Mouse (Mus musculus): ENCODE measurements around the gene Fgfr2.

Gene Fgfr2

GRCm38 (mm10) chr7:133123244-133123998 lies at the start of gene Fgfr2:
Gene Fgfr2, minus strand, starts transcription at chr7:133123350.
- DNase-seq (ENCODE audit: low read depth, low spot score): no peak

DNA sequence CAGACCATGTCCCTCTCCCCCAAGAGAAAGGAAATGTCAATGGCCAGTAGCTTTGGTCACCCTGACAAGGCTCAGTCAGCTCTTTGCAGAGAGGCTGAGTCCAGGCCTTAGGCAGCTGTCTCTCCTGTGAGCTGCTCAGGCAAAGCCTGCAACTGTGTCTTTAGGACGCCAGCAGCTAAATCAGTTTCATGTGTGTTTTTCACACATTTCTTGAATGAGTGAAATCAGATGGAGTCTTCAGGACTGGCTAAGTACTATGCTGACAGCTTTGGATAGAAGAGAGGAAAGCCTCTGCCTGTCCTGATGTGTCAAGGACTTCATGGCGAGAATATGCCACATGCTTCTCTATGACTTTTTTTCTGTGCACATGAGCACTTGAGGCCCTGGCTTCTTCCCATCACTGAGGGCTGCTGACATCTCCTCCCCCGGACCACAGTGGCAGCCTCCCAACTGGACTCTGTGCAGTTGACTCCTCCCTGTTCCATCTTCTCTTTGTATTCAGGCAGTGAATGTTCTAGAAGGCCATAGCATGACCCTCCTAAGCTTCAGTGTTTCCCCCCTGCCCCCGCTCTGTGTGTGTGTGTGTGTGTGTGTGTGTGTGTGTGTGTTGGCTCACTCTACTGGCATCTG lies 48.4 kb upstream of the Fgfr2 start:
- no peak for DNase-seq (ENCODE audit: low read depth, low spot score)

DNA sequence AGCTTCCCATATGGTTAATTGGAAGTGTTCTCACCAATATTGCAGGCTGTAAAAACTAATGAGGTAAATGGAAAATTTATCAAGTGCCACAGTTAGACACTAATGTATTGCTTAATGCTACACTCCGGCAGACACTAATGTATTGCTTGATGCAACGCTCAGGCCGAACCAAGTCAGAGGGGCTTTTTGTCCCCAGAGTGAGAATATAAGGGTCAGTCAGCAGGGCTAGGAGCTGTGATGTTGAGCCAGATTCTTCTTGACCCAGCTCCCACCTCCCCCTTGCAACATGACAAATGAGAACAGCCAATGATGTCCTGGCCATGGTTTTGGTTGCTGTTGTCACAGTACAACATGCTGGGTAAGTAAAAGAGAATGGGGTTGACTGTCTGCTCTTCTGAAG lies 45.8 kb upstream of the Fgfr2 start:
- no peak for DNase-seq (ENCODE audit: low read depth, low spot score)

DNA sequence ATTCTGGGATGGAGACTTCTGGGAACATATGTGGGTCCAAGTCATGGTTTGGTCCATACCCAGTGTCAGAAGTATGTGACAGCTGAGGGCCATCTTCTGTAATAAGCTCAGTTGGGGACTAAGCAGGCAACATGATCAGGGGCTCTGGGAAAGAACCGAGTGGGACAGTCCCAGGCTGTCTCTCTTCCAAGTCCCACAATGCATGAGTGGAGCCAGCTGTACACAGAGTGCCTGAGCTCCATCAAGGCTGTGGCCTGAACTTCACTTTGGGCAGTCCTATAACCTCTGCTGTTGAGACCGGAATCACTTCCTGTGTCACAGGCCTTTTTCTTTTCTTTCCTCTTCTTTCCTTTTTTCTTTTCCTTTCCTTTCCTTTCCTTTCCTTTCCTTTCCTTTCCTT lies 44.8 kb upstream of the Fgfr2 start:
- DNase-seq (ENCODE audit: low read depth, low spot score): no peak

GRCm38 (mm10) chr7:133164770-133165169 lies 41.6 kb upstream of the Fgfr2 start:
- DNase-seq (ENCODE audit: low read depth, low spot score): no peak

GRCm38 (mm10) chr7:133163011-133163410 lies 39.9 kb upstream of the Fgfr2 start:
- no peak for DNase-seq (ENCODE audit: low read depth, low spot score)

GRCm38 (mm10) chr7:133162131-133162530 lies 39.0 kb upstream of the Fgfr2 start:
- no peak for DNase-seq (ENCODE audit: low read depth, low spot score)

DNA sequence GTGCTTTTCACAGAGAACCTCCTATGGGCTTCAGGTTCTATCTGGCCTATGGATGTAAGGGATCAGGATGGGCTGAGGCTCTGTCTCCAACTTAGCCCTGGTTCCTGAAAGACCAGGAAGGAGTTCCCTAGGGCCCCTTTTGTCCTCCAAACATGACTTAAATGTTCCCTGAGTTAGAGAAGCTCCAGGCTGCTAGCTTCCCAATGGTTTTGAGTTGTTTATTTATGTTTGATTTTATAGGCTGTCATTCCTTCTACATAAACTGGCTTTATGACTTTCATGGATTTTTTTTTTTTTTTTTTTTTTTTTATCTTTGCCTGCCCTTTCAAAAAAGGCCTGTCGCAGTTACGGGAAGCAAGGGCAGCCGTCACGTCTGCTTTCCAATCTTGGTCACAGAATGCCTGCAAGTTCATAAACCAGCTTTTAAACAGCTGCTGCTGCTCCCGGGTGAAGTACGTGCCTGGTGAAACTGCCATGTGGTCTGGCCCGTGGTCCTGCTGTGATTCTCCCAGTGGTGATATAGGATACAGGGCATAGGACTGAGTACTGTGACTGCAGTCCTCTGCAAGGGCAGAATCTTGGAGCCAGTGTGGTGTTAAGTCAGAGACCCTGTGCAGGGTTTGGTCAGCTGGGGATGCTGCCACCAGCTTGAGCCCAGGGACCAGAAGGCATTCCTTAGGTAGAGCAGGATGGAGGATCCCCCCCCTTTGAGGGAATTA lies 38.4 kb upstream of the Fgfr2 start:
- DNase-seq (ENCODE audit: low read depth, low spot score): no peak

DNA sequence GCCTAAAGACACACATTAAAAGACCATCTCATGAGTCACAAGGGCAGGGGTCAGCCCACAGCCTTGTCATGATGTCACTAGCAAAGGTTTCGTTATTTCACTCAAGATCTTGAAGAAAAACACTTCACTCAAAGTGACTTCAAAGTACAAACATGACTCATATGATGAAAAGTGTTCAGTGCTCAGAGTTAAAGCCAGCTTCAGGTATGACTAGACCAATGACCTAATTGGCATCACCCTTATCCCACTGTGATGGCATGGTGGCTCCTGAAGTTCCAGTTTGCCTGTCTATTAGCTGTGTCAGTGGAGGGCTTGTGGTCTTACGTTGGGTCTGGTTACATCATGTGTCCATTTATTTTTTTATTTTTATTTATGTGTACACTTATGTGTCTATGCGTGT lies 36.4 kb upstream of the Fgfr2 start:
- no peak for DNase-seq (ENCODE audit: low read depth, low spot score)

DNA sequence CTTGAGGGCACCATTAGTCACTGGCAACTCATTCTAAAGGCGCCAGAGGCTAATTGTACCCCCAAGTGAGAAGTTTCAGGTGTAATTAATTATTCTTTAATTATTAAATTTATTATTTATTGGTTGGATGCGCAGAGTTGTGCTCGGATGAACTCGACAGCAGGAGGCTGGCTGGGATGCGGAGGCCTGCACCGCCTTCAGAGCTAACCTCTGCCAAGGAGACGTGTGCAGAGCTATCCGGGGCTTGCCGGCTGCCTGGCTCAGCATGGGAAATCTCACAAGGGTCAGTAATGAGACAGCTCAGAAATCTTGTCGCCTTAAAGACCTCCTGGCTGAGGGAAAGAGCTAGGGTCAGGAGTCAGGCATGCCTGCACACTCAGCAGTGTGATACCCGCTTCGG lies 32.5 kb upstream of the Fgfr2 start:
- DNase-seq (ENCODE audit: low read depth, low spot score): no peak

- no peak for DNase-seq (ENCODE audit: low read depth, low spot score)
Observed at GRCm38 (mm10) chr7:133154846-133155245, 31.7 kb upstream of the Fgfr2 start.

DNA sequence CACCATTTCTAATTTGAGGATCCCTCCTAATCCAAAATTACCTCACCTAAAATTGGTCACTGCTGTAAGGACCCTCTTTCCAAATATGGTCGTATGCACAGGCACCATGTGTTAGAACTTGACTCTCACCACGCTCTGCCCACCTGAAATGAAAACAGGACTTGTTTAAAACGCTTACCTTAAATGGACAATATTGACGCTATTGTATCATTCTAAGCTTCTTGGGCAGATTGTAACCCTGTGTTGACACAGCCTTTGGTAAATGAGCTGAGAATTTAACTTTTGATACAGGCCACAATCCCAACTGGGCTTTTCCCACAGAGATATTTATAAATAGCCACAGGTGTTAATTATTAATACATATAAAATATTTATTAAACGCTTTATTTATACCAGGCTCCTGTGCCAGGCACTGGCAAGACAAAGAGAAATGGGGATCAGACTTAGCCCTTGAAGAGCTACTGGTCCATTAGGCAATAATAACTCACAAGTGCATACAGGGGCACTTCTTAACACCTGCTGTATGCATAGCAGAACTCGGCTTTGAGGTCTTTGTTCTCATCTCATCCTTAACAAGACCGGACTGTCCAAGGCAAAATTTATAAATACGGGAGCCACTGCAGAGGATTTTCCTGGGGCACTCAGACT lies 16.7 kb upstream of the Fgfr2 start:
- no peak for DNase-seq (ENCODE audit: low read depth, low spot score)

DNA sequence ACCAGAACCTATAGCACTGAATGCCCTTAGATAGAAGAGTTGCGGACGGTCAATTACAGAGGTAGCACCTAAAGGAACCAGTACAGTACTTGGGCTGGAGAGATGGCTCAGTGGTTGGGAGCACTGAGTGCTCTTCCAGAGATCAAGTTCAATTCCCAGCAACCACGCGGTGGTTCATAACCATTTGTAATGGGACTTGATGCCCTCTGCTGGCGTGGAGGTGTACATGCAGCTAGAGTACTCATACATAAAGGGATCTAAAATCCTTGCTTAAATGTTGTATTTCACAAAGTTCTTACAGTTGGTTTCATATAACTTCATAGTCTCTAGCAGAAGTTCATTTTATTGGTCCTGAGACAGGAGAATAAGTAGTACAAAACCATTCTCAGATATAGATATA lies 10.4 kb upstream of the Fgfr2 start:
- DNase-seq (ENCODE audit: low read depth, low spot score): peak; percentile 35

DNA sequence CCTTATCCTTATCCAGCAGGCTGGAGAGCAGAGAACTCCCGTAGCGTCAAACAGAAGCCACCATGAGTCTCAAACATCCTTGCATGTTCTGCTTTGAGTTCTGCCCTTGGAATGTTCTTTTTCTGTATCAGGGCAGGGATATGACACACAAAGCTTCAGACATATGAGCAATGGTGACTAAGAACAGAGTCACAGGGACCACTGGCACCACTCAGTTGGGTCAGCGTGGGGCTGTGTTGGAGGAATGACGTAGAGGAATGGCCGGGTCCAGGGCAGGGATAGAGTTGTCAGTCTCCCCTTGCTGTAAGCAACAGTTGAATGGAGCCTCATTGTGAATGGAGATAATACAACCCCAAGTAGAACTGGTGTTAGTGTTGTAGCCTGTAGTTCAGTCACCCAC lies 9.6 kb upstream of the Fgfr2 start:
- DNase-seq (ENCODE audit: low read depth, low spot score): no peak

GRCm38 (mm10) chr7:133124701-133125485 lies 1.7 kb upstream of the Fgfr2 start:
- no peak for DNase-seq (ENCODE audit: low read depth, low spot score)

- no peak for DNase-seq (ENCODE audit: low read depth, low spot score)
Observed at GRCm38 (mm10) chr7:133123999-133124700, 1.0 kb upstream of the Fgfr2 start, which contains the start of gene Ctbp2. Gene Ctbp2, minus strand, starts transcription at chr7:133124354.

GRCm38 (mm10) chr7:133122379-133123243 lies 539 bp downstream of the Fgfr2 start:
- DNase-seq (ENCODE audit: low read depth, low spot score): no peak

GRCm38 (mm10) chr7:133121661-133122378 lies 1.3 kb downstream of the Fgfr2 start:
- no peak for DNase-seq (ENCODE audit: low read depth, low spot score)

GRCm38 (mm10) chr7:133121080-133121607 lies 2.0 kb downstream of the Fgfr2 start:
- DNase-seq (ENCODE audit: low read depth, low spot score): no peak
